Mouse (Mus musculus) hindbrain, embryonic 11.5 days (tissue): Measurements from ENCODE around the gene Tmprss15. TPM values are rescaled to one million over a fixed set of nuclear protein-coding genes. Genes with fewer than 3 reads are reported as not detected.

Experiments used
- ATAC-seq: fragments of 200-750 bp; cut with Nextera tagmentation; 2 replicates; pipeline ENCODE4 v1.8.0; 2017; ENCODE audit warnings: mild to moderate bottlenecking, moderate TSS enrichment, moderate library complexity; ENCODE audit not compliant: low FRiP score
- DNase-seq: peaks from one replicate; pipeline ENCODE4 v3.0.0-alpha.2; 2015; ENCODE audit warnings: low spot score
- H3K27ac ChIP-seq: fragments of 300-500 bp; sonication (generic); 2 replicates; pipeline ENCODE4 v1.5.1; 2014; ENCODE audit warnings: mild to moderate bottlenecking, low read depth, low read length
- H3K27me3 ChIP-seq: fragments of 300-500 bp; sonication (generic); 2 replicates; pipeline ENCODE4 v1.6.1; 2014; ENCODE audit warnings: mild to moderate bottlenecking, low read length, moderate library complexity, mixed read lengths; ENCODE audit not compliant: control insufficient read depth, insufficient read depth
- H3K36me3 ChIP-seq: fragments of 300-500 bp; sonication (generic); 2 replicates; pipeline ENCODE4 v1.6.1; 2014; ENCODE audit warnings: mild to moderate bottlenecking, low read length, moderate library complexity, mixed read lengths; ENCODE audit not compliant: control insufficient read depth, insufficient read depth
- H3K4me1 ChIP-seq: fragments of 300-500 bp; sonication (generic); replicated peaks from 2 replicates; pipeline ENCODE4 v1.6.1; 2014; ENCODE audit warnings: low read length, mixed read lengths; ENCODE audit not compliant: control insufficient read depth, insufficient read depth
- H3K4me2 ChIP-seq: fragments of 300-500 bp; sonication (generic); replicated peaks from 2 replicates; pipeline ENCODE4 v1.6.1; 2014; ENCODE audit warnings: mild to moderate bottlenecking, low read depth, low read length
- H3K4me3 ChIP-seq: fragments of 300-500 bp; sonication (generic); 2 replicates; pipeline ENCODE4 v1.5.1; 2014; ENCODE audit warnings: low read depth, low read length
- H3K9ac ChIP-seq: fragments of 300-500 bp; sonication (generic); 2 replicates; pipeline ENCODE4 v1.6.1; 2014; ENCODE audit warnings: low read depth, low read length
- H3K9me3 ChIP-seq: fragments of 300-500 bp; sonication (generic); 2 replicates; pipeline ENCODE4 v1.6.1; 2016; ENCODE audit warnings: low read length; ENCODE audit not compliant: control insufficient read depth
- WGBS: fragments of 180-500 bp; shearing (Covaris S2); extraction: QIAGEN DNeasy Blood & Tissue Kit; methylation state at CpG from one replicate; pipeline ENCODE4 v1.1.7; 2014; 5-methylcytosine and 5-hydroxymethylcytosine counted together
- polyA plus RNA-seq: library from polyadenylated mRNA; unstranded; fragments of >200 nt; fragmentation: Nextera tagmentation; extraction: Ambion mirVana; gene quantifications from 2 replicates; pipeline ENCODE4 v1.2.1, GENCODE M21; 2014

Gene Tmprss15
- polyA plus RNA-seq = not detected in 2 replicates

GRCm38 (mm10) chr16:79090997-79091396 lies at the start of gene Tmprss15:
TSS of gene Tmprss15 (minus strand) at chr16:79091097.
- H3K9ac ChIP-seq = no peak within 1 kb of the TSS
- ATAC-seq = no peak
- H3K4me1 ChIP-seq = no peaks in the 10 kb centered on the region
- H3K27ac ChIP-seq = no peak within 1 kb of the TSS
- DNase-seq = no peak
- no peak within 1 kb of the TSS for H3K4me2 ChIP-seq
- no peak within 1 kb of the TSS for H3K4me3 ChIP-seq
- WGBS = 86% methylated on average over 4 of the region's 4 CpGs
- no peaks in the 10 kb centered on the region for H3K27me3 ChIP-seq
- H3K9me3 ChIP-seq = no peaks in the 10 kb centered on the region
- H3K36me3 ChIP-seq = no peaks in the 10 kb centered on the region

GRCm38 (mm10) chr16:79114879-79115278 lies 24.0 kb upstream of the Tmprss15 start:
- no peaks in the 10 kb centered on the region for H3K4me1 ChIP-seq
- H3K9me3 ChIP-seq = no peaks in the 10 kb centered on the region
- no peak overlapping the region for H3K4me2 ChIP-seq
- ATAC-seq = peak; percentile 66
- no peak overlapping the region for H3K9ac ChIP-seq
- WGBS = 75% methylated on average over 1 of the region's 1 CpGs
- no peak overlapping the region for H3K27ac ChIP-seq
- no peak overlapping the region for H3K4me3 ChIP-seq
- no peaks in the 10 kb centered on the region for H3K36me3 ChIP-seq
- no peaks in the 10 kb centered on the region for H3K27me3 ChIP-seq
- DNase-seq = peak; percentile 3

- no peak overlapping the region for H3K4me3 ChIP-seq
- H3K27ac ChIP-seq = no peak overlapping the region
- H3K4me1 ChIP-seq = no peaks in the 10 kb centered on the region
- H3K27me3 ChIP-seq = no peaks in the 10 kb centered on the region
- 64% methylated on average over 1 of the region's 1 CpGs for WGBS
- no peaks in the 10 kb centered on the region for H3K36me3 ChIP-seq
- ATAC-seq (no peak), DNase-seq (no peak)
- no peak overlapping the region for H3K9ac ChIP-seq
- no peak overlapping the region for H3K4me2 ChIP-seq
- no peaks in the 10 kb centered on the region for H3K9me3 ChIP-seq
These were observed 18.6 kb upstream of the Tmprss15 start for GRCm38 (mm10) chr16:79109516-79109915.

- Histone ChIP-seq H3K36me3 (no peaks in the 10 kb centered on the region), H3K27me3 (no peaks in the 10 kb centered on the region), H3K4me3 (no peak overlapping the region), H3K9ac (no peak overlapping the region), H3K4me2 (no peak overlapping the region), H3K9me3 (no peaks in the 10 kb centered on the region), H3K27ac (no peak overlapping the region), H3K4me1 (no peaks in the 10 kb centered on the region)
- ATAC-seq (no peak), DNase-seq (no peak)
- WGBS = 83% methylated on average over 5 of the region's 5 CpGs
These were observed 18.1 kb upstream of the Tmprss15 start for GRCm38 (mm10) chr16:79108969-79109368.

GRCm38 (mm10) chr16:79100325-79100724 lies 9.4 kb upstream of the Tmprss15 start:
- H3K9me3 ChIP-seq = no peaks in the 10 kb centered on the region
- H3K27me3 ChIP-seq = no peaks in the 10 kb centered on the region
- no peak for DNase-seq
- no peak overlapping the region for H3K9ac ChIP-seq
- no peak for ATAC-seq
- no peak overlapping the region for H3K27ac ChIP-seq
- no peaks in the 10 kb centered on the region for H3K36me3 ChIP-seq
- WGBS = 88% methylated on average over 2 of the region's 2 CpGs
- H3K4me2 ChIP-seq = no peak overlapping the region
- no peak overlapping the region for H3K4me3 ChIP-seq
- no peaks in the 10 kb centered on the region for H3K4me1 ChIP-seq

GRCm38 (mm10) chr16:79098321-79098720 lies 7.4 kb upstream of the Tmprss15 start:
- Histone ChIP-seq H3K27ac (no peak overlapping the region), H3K4me3 (no peak overlapping the region), H3K27me3 (no peaks in the 10 kb centered on the region), H3K4me2 (no peak overlapping the region), H3K36me3 (no peaks in the 10 kb centered on the region), H3K4me1 (no peaks in the 10 kb centered on the region), H3K9ac (no peak overlapping the region), H3K9me3 (no peaks in the 10 kb centered on the region)
- ATAC-seq (no peak), DNase-seq (no peak)
- WGBS = 94% methylated on average over 2 of the region's 2 CpGs

- Histone ChIP-seq H3K27ac (no peak overlapping the region), H3K9ac (no peak overlapping the region), H3K9me3 (no peaks in the 10 kb centered on the region), H3K27me3 (no peaks in the 10 kb centered on the region), H3K36me3 (no peaks in the 10 kb centered on the region), H3K4me3 (no peak overlapping the region), H3K4me2 (no peak overlapping the region), H3K4me1 (no peaks in the 10 kb centered on the region)
- DNase-seq = no peak
- ATAC-seq = no peak
- WGBS = 86% methylated on average over 6 of the region's 6 CpGs
These were observed 4.3 kb downstream of the Tmprss15 start for GRCm38 (mm10) chr16:79086550-79086949.

GRCm38 (mm10) chr16:79063848-79064247 lies 27.0 kb downstream of the Tmprss15 start:
- WGBS = 89% methylated on average over 1 of the region's 1 CpGs
- H3K9me3 ChIP-seq = no peaks in the 10 kb centered on the region
- no peaks in the 10 kb centered on the region for H3K36me3 ChIP-seq
- ATAC-seq (no peak), DNase-seq (no peak)
- no peak overlapping the region for H3K9ac ChIP-seq
- H3K4me1 ChIP-seq = no peaks in the 10 kb centered on the region
- H3K4me3 ChIP-seq = no peak overlapping the region
- H3K4me2 ChIP-seq = no peak overlapping the region
- H3K27me3 ChIP-seq = no peaks in the 10 kb centered on the region
- H3K27ac ChIP-seq = no peak overlapping the region

- ATAC-seq = no peak; the same call in 1 of the 2 replicates
These were observed 31.9 kb downstream of the Tmprss15 start for GRCm38 (mm10) chr16:79058775-79059558.

More at GRCm38 (mm10) chr16:79058775-79059558, 31.9 kb downstream of the Tmprss15 start:
- H3K9ac ChIP-seq = no peak overlapping the region
- no peaks in the 10 kb centered on the region for H3K36me3 ChIP-seq
- no peaks in the 10 kb centered on the region for H3K9me3 ChIP-seq
- H3K4me1 ChIP-seq = no peaks in the 10 kb centered on the region
- no peaks in the 10 kb centered on the region for H3K27me3 ChIP-seq
- no peak overlapping the region for H3K27ac ChIP-seq
- no peak overlapping the region for H3K4me2 ChIP-seq
- peak; percentile 27 for DNase-seq
- no peak overlapping the region for H3K4me3 ChIP-seq
- 70% methylated on average over 12 of the region's 12 CpGs for WGBS
